Mouse (Mus musculus) duodenum, adult 2 months (tissue): ENCODE results near the gene Ajap1. TPM values are rescaled to one million over a fixed set of nuclear protein-coding genes. Genes with fewer than 3 reads are reported as not detected.

Source experiments
- polyA plus RNA-seq: library from polyadenylated mRNA; depleted of rRNA; stranded (reverse); fragments of >200 nt; gene quantifications from 2 replicates; pipeline ENCODE4 v1.2.3, GENCODE M21; 2012; ENCODE audit warnings: low replicate concordance; rRNA removed

Ajap1 gene
- 0.11 and 0.13 TPM in 2 replicates for polyA plus RNA-seq

GRCm38 (mm10) chr4:153482459-153483338 is at the start of gene Ajap1:
Gene Ajap1 (minus strand): TSS chr4:153482811.

